Mouse (Mus musculus): ENCODE measurements around the gene Hoxa11.

GRCm38 (mm10) chr6:52263321-52263585 lies 17.6 kb upstream of the Hoxa11 start:
- no peak for TF ChIP-seq POLR2A (IDR thresholded peaks at IDR 0.05; ENCODE audit: insufficient read length, low read depth)
- no peak for TF ChIP-seq USF1 (IDR thresholded peaks at IDR 0.05; ENCODE audit: low read depth)
- TF ChIP-seq MAX (IDR thresholded peaks at IDR 0.05; ENCODE audit: low read depth): no peak
- no peak for TF ChIP-seq TCF12 (IDR thresholded peaks at IDR 0.05; ENCODE audit: insufficient read depth, poor library complexity, severe bottlenecking)
- TF ChIP-seq MYOG (IDR thresholded peaks at IDR 0.05; ENCODE audit: control insufficient read depth in 1 of 3, insufficient read depth in 1 of 3, insufficient read length in 2 of 3, low read depth in 2 of 3): no peak
- no peak for TF ChIP-seq CEBPB (IDR thresholded peaks at IDR 0.05; ENCODE audit: insufficient read depth, poor library complexity, severe bottlenecking)
- TF ChIP-seq TCF3 (IDR thresholded peaks at IDR 0.05; ENCODE audit: insufficient read length, low read depth): no peak
- TF ChIP-seq SRF (IDR thresholded peaks at IDR 0.05; ENCODE audit: control insufficient read depth, insufficient read length, low read depth): no peak
- no peak for TF ChIP-seq MYOD1 (IDR thresholded peaks at IDR 0.05; ENCODE audit: control insufficient read depth in 1 of 3, insufficient read length in 2 of 3, low read depth in 2 of 3)
- TF ChIP-seq E2F4 (IDR thresholded peaks at IDR 0.05; ENCODE audit: insufficient read depth): no peak
- no peak for TF ChIP-seq POLR2AphosphoS2 (IDR thresholded peaks at IDR 0.05; ENCODE audit: insufficient read length, low read depth)
- no peak for TF ChIP-seq REST (IDR thresholded peaks at IDR 0.05; ENCODE audit: insufficient read depth, insufficient read length)

All from myocyte (in vitro differentiated cells).